In genomic region chr2:78159877-78160485, GRCm38 (mm10) we compare ENCODE assay signal across 8 mouse cellular contexts.
DNase-seq lines count a peak whose midpoint lies in the region; ATAC-seq lines count a peak whose summit lies in the region.

No protein-coding gene starts in this region.

- peak; percentile 33 for DNase-seq in embryo, embryonic 10 days (ENCODE audit: low spot score)
- no peak for DNase-seq in embryo, embryonic 9.5 days (ENCODE audit: extremely low spot score)
- DNase-seq in Muller cell, postnatal 12 days (ENCODE audit: inconsistent ontology term): peak; percentile 79
- DNase-seq in forebrain, embryonic 14.5 days (ENCODE audit: low spot score): peak; percentile 94
- peak; percentile 2 for DNase-seq in yolk sac, embryonic 10.5 days (ENCODE audit: low spot score)
- DNase-seq in MN1 (ENCODE audit: low spot score): no peak

- ATAC-seq in forebrain, embryonic 14.5 days: peak; percentile 97
- peak; percentile 96; the same call in 1 of the 2 replicates for ATAC-seq in lung, embryonic 15.5 days (ENCODE audit: borderline replicate concordance, extremely low read depth, low FRiP score, low TSS enrichment)
- no peak for ATAC-seq in liver, embryonic 12.5 days

- H3K27me3 ChIP-seq in forebrain, embryonic 14.5 days (replicated peaks; ENCODE audit: control insufficient read depth, insufficient read depth, low read length): no peaks in the 10 kb centered on the region
- H3K27me3 ChIP-seq in lung, embryonic 15.5 days: no peaks in the 10 kb centered on the region
- H3K27me3 ChIP-seq in liver, embryonic 12.5 days (replicated peaks): no peaks in the 10 kb centered on the region

- 19% methylated on average over 3 of the region's 3 CpGs for WGBS in forebrain, embryonic 14.5 days
- WGBS in lung, embryonic 15.5 days: 67% methylated on average over 3 of the region's 3 CpGs
- 64% methylated on average over 3 of the region's 3 CpGs for WGBS in liver, embryonic 12.5 days (ENCODE audit: insufficient replicate concordance)

- H3K4me2 ChIP-seq in forebrain, embryonic 14.5 days (ENCODE audit: low read length): peak overlapping the region; percentile 5; the same call in 1 of the 2 replicates
- H3K4me2 ChIP-seq in lung, embryonic 15.5 days: no peak overlapping the region
- H3K4me2 ChIP-seq in liver, embryonic 12.5 days: no peak overlapping the region

- no peak overlapping the region for H3K9ac ChIP-seq in forebrain, embryonic 14.5 days (ENCODE audit: low read length)
- no peak overlapping the region for H3K9ac ChIP-seq in lung, embryonic 15.5 days
- H3K9ac ChIP-seq in liver, embryonic 12.5 days: no peak overlapping the region

- peaks cover 9% of the 10 kb centered on the region for H3K4me1 ChIP-seq in forebrain, embryonic 14.5 days (ENCODE audit: control insufficient read depth, insufficient read depth, low read length)
- H3K4me1 ChIP-seq in lung, embryonic 15.5 days: peaks cover 9% of the 10 kb centered on the region; the same call in 1 of the 2 replicates
- no peaks in the 10 kb centered on the region for H3K4me1 ChIP-seq in liver, embryonic 12.5 days

- H3K4me3 ChIP-seq in forebrain, embryonic 14.5 days (ENCODE audit: low read depth, low read length): no peak overlapping the region
- H3K4me3 ChIP-seq in lung, embryonic 15.5 days: no peak overlapping the region
- no peak overlapping the region for H3K4me3 ChIP-seq in liver, embryonic 12.5 days

- no peaks in the 10 kb centered on the region for H3K9me3 ChIP-seq in forebrain, embryonic 14.5 days (replicated peaks; ENCODE audit: control insufficient read depth, low read length)
- H3K9me3 ChIP-seq in lung, embryonic 15.5 days: no peaks in the 10 kb centered on the region
- no peaks in the 10 kb centered on the region for H3K9me3 ChIP-seq in liver, embryonic 12.5 days (replicated peaks)

- H3K36me3 ChIP-seq in forebrain, embryonic 14.5 days (ENCODE audit: control insufficient read depth, insufficient read depth, low read length): no peaks in the 10 kb centered on the region
- no peaks in the 10 kb centered on the region for H3K36me3 ChIP-seq in lung, embryonic 15.5 days
- no peaks in the 10 kb centered on the region for H3K36me3 ChIP-seq in liver, embryonic 12.5 days

- peak overlapping the region; percentile 39; the same call in 1 of the 2 replicates for H3K27ac ChIP-seq in forebrain, embryonic 14.5 days (ENCODE audit: low read depth, low read length)
- peak overlapping the region; percentile 70 for H3K27ac ChIP-seq in lung, embryonic 15.5 days
- H3K27ac ChIP-seq in liver, embryonic 12.5 days: no peak overlapping the region

Comparison
In these comparisons a context has a peak if more than half of its experiments do, and no peak if none do; other contexts are left out.
1. DNase-seq: peak in embryo, embryonic 10 days (single experiment), Muller cell, postnatal 12 days (single experiment), forebrain, embryonic 14.5 days (single experiment) and yolk sac, embryonic 10.5 days (single experiment); none in embryo, embryonic 9.5 days (single experiment) and MN1 (single experiment).